Mouse (Mus musculus): ENCODE data around the gene Sipa1l1. TPM values are rescaled to one million over a fixed set of nuclear protein-coding genes. Genes with fewer than 3 reads are reported as not detected.
"Not testable (repeated sequence)": the region's sequence is repeated elsewhere in the genome, so short reads cannot be mapped to it uniquely, and the experiment has no call there.

Gene Sipa1l1
- total RNA-seq, 2 experiments from 2014 or later: 16.7 to 20.6 TPM

GRCm38 (mm10) chr12:82175709-82176108 is 6.6 kb downstream of the Sipa1l1 start:
- DNase-seq: no peak

GRCm38 (mm10) chr12:82178636-82179035 is 9.5 kb downstream of the Sipa1l1 start:
- no peak for DNase-seq

- no peak for DNase-seq
These were observed 10.5 kb downstream of the Sipa1l1 start for GRCm38 (mm10) chr12:82179626-82180025.

- not testable (repeated sequence) for DNase-seq
These were observed 17.0 kb downstream of the Sipa1l1 start for GRCm38 (mm10) chr12:82186156-82186555.

GRCm38 (mm10) chr12:82186740-82187139 is 17.6 kb downstream of the Sipa1l1 start:
- no peak for DNase-seq

- no peak for DNase-seq
These were observed 18.2 kb downstream of the Sipa1l1 start for GRCm38 (mm10) chr12:82187178-82187839.

GRCm38 (mm10) chr12:82188321-82189075 is 19.4 kb downstream of the Sipa1l1 start:
- no peak for DNase-seq

- DNase-seq: no peak
These were observed 20.1 kb downstream of the Sipa1l1 start for GRCm38 (mm10) chr12:82189076-82189675.

GRCm38 (mm10) chr12:82189715-82190581 is 20.8 kb downstream of the Sipa1l1 start:
- no peak for DNase-seq

GRCm38 (mm10) chr12:82190582-82190965 is 21.5 kb downstream of the Sipa1l1 start:
- no peak for DNase-seq

- no peak for DNase-seq
These were observed 22.6 kb downstream of the Sipa1l1 start for GRCm38 (mm10) chr12:82191686-82192085.

- no peak for DNase-seq
These were observed 23.5 kb downstream of the Sipa1l1 start for GRCm38 (mm10) chr12:82192641-82193054.

GRCm38 (mm10) chr12:82193476-82193875 is 24.4 kb downstream of the Sipa1l1 start:
- DNase-seq: no peak

GRCm38 (mm10) chr12:82194919-82195318 is 25.8 kb downstream of the Sipa1l1 start:
- DNase-seq: no peak

- DNase-seq: no peak
These were observed 27.1 kb downstream of the Sipa1l1 start for GRCm38 (mm10) chr12:82196213-82196612.

GRCm38 (mm10) chr12:82196615-82197146 is 27.6 kb downstream of the Sipa1l1 start:
- DNase-seq: no peak

- DNase-seq: no peak
These were observed 28.1 kb downstream of the Sipa1l1 start for GRCm38 (mm10) chr12:82197207-82197606.

GRCm38 (mm10) chr12:82199286-82199685 is 30.2 kb downstream of the Sipa1l1 start:
- DNase-seq: no peak

- no peak for DNase-seq
These were observed 35.0 kb downstream of the Sipa1l1 start for GRCm38 (mm10) chr12:82204106-82204505.

GRCm38 (mm10) chr12:82206857-82207647 is 37.9 kb downstream of the Sipa1l1 start:
- DNase-seq: no peak

- DNase-seq: no peak
These were observed 38.9 kb downstream of the Sipa1l1 start for GRCm38 (mm10) chr12:82208046-82208445.

Measured in gastrocnemius, postnatal 10 days (tissue).